Mouse (Mus musculus) right cerebral cortex, postnatal 14 days (tissue): ENCODE results near the gene Kat6b.
"Not testable (repeated sequence)": the region's sequence is repeated elsewhere in the genome, so short reads cannot be mapped to it uniquely, and the experiment has no call there.

Source experiments
- DNase-seq: peaks from one replicate; pipeline ENCODE4 v3.0.0; 2022

Kat6b gene

DNA sequence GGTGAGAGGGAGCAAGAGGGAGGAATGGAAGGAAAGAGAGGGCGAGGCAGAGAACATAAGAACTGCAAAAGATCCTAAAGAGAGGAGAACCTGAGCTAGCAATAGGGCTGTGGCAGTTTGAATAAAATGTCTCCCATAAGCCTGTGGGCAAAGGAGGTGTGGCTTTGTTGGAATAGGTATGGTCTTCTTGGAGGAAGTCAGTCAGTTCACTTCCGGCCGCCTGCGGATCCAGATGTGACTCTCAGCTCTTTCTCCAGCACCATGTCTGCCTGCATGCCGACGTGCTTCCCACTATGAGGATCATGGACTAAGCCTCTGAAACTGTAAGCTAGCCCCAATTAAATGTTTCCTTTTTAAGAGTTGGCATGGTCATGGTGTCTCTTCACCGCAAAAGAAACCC is at the start of gene Kat6b:
TSS of gene Kat6b (plus strand) at position 204 of the 400 bp plus-strand sequence.
- DNase-seq = no peak

DNA sequence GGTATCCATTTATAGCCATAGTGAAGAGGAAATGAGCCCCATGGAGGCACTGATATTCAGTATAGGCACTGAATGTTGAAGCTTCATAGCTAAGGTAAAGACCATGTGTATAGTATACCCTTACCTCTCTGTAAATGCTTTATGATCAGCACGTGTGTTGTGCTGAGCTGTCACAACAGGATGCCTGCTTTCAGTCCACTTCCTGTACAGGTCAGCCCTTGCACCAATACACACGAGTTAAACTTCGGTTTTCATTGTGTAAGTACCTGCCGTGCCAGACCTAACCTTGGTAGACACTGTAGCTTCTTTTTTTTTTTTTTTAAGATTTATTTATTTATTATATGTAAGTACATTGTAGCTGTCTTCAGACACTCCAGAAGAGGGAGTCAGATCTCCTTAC is 47.8 kb upstream of the Kat6b start:
- no peak for DNase-seq

DNA sequence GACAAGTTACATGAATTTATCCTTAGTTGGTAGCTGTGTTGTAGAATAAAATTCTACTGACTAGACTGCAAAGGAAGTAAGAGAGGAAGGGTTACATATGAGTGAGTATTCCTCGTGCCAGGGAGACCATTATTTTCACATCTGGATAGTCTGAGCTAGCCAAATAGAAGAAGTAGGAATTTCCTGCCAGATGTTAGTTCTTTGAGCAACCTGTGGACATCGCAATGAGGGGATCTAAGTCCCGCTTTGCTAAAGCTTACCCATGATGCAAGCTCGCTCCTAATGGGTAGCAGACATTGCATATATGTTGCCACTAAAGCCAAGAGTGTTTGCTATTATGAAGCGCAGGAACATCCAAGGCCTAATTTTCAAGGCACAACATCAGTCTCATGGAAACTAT is 47.2 kb upstream of the Kat6b start:
- no peak for DNase-seq

DNA sequence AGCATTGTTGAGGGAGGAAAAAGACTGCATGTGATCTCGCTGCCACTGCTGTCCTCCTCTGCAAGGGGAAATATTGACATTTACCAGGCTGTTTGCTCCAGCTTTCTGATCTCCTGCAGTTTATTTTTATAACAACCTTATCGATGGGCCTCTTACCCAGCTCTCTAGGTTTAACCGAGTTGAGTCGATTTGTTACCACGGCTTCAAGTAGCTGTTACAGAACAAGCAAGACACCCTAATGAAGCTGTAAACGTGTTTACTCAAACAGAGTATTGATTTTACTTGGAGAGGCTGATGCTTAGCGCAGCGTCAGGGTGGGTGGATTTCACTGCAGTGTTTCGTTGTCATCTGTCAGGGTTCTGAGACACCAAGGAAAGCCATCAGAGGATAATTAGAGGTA is 46.5 kb upstream of the Kat6b start:
- DNase-seq = no peak

DNA sequence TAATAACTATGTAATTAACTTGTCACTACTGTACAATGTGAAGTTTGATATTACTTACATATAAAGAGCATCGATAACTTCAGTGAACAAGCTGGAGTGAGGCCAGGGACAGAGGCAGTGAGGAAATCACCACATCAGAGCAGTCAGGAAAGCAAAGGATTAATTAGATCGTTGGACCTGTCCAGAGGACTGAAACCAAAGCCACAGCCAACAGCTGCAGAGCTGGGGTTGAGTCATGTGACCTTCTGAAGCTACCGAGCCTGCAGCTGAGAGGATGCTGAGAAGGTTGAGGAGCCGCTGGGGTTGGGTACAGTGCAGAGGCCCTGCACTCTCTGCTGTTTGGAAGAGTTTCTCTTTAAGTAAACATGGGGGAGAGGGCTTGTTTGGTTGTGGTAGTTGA is 41.4 kb upstream of the Kat6b start:
- no peak for DNase-seq

DNA sequence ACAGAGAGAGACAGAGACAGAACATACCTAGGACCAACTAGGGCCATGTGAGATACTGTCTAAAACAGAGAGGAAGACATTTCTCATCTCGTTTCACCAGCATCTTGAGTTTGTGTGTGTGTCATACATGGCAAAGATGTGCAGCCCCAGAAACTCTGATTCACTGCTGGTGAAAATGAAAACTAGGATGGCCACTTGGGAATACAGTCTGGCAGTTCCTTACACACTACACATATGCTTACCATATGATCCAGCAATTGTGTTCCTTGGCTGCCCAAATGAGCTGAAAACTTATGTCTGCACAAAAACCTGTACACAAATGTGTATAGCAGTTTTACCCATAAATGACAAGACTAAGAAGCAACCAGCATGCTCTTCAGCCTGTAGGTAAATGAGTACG is 40.7 kb upstream of the Kat6b start:
- no peak for DNase-seq

DNA sequence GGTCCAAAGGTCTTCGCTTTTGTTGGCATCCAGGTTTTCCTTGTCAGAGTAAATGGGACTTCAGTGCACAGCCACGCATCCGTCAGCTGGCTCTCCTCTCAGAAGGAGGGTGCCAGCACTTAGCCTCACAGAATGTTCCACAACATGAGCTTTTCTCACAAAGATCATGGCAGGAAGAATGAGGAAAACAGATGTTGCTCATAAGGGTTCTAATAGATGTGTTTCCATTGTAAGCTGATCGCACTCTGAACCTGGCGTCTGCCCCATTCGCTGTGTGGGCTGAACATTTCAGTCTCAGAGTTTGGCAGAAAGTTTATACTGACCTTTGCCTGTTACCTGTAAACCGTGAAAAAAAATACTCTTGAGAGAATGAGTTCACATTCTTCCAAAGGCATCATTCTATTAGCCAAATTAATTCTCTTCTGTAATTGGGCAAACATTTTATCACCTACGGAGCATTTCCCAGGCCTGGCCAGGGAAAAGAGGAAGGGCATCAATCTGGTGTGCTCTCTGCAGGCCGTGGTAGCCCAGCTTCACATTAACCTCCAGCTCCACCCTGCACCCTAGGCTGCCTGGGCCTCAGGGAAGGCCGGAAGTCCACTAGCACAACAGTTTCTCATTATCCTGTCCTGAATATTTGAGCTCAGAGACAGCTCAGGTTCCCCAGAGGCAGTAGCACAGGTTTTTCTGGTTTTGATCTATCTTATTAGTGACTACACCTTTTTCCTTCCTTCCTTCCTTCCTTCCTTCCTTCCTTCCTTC is 39.3 kb upstream of the Kat6b start:
- DNase-seq = no peak

DNA sequence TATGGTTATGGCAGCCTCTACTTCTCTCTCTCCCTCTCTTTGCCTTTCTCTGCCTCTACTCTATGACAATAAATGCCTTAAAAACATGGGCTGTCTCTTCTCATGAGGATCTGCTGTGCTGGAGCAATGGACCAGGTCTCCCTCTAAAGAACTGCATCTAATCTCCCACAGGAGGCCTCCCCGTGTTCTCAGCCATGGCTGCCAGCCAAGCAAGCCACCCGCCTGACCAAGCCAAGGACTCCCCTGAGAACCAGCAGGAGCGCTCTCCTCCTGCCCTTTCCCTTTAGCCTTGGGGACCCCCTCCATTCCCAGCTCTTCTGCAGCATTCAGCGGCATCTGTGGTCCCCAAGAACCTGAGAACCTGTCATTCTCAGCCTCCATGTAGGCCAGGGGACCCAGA is 28.7 kb upstream of the Kat6b start:
- DNase-seq = no peak

DNA sequence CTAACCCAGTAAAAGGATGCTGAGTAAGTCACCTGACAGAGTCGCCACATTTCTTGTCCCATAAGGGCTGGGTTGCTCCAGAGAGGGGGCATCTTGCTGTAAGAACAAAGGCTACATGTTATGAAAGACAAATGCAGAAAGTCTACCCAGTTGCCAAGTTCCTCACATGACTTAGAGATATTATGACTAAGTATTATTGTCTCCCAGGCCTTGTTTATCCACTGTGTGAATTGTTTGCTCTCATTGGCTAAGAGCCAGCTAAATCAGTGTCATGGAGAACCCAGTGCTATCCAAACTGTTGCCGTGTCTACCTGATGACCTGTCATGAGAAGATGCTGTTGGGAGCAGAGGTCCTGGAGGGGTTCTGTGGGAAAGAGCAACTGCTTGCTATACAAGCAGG is 27.3 kb upstream of the Kat6b start:
- DNase-seq = no peak

DNA sequence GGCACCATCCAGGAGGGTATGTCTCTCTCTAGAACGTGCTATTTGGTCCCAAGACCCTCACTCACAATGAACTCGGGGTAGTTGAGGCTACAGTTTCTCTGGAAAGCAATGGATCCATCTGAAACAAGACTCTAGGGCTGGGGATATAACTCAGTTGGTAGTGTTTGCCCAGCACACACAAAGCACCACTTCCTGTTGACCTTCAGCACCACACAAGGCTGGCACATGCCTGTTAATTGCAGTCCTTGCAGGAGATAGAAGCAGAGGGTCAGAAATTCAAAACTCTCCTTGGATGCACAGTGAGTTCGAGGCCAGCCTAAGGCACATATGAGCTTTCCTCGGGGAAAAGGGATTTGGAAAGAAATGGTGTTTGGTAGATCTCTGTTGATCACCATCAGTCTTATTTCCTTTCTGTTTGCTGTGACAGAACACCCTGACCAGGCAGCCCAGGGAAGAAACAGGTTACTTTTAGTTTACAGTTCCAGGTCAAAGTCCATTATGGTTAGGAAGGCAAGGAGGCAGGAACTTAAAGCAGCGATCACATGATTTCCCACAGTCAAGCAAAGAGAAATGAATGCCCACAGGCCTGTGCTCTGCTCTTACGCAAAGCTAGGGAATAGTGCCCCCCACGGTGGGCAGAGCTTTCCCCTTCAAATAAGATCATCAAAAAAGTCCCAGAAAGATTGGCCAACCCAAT is 25.4 kb upstream of the Kat6b start:
- DNase-seq = no peak

DNA sequence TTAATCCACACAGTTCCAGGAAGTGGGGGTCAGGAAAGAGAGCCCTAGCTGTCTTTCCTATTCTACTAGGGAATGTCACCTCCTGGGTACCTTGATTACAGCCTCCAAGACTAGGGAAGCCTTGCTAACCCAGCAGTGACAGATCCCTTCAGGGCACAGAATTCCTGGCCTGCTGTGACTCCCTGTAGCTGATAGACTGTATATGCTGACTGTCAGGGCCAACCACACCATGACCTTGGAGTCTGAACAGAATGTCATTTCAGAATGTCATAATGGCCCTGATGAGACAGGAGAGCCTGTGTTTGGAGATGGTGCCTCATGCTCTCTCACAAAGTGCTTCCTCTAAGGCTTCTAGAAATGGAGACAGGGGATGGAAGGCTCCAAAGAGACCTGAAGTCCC is 24.7 kb upstream of the Kat6b start:
- no peak for DNase-seq

DNA sequence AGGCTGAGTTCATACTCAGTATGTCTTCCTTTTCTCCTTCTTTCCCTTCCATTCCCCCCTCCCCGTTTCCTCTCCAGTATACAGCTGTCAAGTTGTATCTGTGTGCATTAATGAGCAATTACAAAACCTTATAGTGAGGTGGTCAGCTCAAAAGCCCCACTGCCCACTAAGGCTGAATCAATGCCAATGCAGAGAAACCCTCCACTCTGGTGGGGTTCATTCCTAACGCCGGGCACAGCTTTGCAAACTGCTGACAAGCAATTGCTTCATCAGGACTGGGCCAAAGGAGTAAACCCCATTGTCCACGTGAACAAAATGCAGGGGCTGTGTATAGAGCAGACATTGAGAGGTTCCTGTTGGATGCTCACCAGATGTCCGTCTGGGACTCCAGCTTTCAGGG is 23.4 kb upstream of the Kat6b start:
- DNase-seq = no peak

DNA sequence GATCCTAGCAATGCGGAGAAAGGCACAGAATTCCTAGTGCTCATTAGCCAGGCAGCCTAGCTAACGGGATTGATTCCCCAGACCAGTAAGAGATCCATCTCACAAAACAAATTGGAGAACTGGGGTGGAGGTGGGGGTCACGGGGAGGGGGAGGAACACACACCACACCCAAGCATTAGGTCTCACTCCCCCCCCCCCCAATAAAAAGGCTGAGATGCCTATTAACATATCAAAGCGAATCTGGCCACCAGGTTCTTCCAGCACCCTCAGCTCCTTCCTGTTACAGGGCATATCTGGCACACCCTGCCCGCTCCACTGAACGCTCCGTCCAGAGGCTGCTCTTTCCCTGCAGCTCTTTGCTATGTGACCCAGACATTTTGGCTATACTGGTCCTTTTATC is 22.5 kb upstream of the Kat6b start:
- no peak for DNase-seq

DNA sequence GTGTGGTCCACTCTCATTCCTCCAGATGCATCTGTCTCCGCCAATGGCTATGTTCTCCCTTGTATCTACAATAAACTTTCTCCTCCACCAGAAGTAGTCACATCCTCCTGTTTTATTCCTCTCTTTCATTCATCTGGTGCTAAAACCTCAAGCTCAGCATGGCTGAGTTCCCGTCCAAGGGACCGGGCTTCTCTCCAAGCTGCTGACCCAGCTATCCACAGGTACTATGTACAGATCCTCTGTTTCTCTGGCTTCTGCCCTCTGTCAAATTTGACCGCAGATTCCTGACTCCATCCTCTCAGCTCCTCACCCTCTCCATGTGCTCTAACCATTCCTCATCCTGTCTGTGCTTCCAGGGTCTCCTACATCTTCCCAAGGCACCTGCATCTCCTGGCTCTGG is 22.1 kb upstream of the Kat6b start:
- DNase-seq = no peak

DNA sequence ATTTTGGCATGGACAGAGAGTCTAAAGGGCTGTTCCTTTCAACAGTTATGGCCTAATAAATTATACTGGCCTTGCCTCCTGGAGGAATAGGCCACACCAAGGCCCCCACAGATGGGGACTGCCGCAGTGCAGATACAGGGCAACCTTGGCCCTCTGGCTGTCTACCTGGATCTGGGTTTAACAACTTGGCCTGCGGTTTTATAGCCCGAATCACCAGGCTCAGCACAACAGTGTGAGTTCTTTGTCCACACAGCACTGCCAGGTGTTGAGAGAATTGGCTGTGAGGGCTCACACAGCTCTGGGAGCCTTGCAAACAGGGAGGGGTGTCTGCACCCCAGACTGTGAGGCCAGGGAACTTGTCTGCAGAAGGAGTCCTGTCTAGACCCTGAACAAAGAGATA is 18.8 kb upstream of the Kat6b start:
- DNase-seq = no peak

DNA sequence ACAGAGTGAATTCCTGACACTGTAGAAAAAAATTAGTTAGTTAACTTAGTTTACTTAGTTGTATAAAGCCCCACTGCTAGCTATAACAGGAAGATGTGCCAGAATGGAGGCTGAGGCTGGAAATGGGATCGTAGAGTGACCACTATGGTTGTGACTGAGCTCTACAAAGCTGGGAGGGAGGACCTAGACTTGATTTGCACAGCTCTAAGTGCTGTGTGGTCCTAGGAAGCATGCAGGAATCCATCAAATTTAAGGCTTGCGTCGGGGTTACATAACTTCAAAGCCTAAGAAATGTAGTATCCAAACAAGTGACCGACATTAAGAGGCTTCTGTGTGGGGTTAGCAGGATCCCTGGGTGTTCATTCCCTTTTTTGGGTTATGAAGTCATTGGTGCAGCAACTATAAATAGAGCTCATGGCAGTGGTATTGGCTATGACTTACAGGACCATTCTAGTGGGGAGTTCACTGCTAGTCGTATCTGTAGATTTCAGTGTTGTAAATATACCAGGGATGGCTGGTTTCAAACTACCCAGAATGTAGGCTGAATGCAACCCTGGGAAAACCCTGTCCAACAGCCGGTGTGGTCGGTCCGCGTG is 18.0 kb upstream of the Kat6b start:
- no peak for DNase-seq

DNA sequence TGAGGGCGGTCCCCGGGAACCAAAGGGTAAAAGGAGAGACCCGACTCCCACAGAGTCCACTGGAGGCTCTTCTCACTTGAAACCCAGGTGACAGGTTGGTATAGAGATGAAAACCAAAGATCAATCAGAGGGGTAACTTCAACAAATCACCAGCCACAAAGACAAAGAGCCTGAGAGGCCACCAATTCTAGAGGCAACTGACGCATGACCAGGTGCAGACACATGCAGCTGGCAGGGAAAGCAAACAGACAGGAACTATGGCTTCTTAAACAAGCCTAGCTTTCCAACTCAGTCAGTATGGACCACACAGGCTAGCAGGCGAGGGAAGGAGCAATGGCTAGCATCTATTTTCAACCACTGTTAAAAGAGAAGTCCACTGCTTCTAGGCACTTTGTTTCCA is 10.8 kb upstream of the Kat6b start:
- DNase-seq = no peak

DNA sequence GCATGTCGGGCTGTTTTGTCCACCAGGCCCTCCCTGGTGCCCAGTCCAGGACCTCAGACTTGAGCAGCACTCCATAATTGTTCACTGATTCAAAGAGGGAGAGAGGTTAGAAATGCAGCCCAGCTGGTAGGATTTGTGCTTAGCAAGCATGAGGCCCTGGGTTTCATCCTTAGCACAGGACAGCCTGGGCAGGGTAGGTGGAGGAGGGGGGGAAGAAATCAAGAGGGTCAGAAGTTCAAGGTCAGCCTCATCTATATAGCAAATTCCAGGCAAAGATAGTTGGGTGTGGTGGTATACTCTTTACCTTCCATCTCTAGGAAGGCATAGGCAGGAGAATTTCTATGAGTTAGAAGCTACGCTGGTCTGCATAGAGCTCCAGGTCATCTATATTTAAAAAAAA is 9.3 kb upstream of the Kat6b start:
- DNase-seq = no peak

DNA sequence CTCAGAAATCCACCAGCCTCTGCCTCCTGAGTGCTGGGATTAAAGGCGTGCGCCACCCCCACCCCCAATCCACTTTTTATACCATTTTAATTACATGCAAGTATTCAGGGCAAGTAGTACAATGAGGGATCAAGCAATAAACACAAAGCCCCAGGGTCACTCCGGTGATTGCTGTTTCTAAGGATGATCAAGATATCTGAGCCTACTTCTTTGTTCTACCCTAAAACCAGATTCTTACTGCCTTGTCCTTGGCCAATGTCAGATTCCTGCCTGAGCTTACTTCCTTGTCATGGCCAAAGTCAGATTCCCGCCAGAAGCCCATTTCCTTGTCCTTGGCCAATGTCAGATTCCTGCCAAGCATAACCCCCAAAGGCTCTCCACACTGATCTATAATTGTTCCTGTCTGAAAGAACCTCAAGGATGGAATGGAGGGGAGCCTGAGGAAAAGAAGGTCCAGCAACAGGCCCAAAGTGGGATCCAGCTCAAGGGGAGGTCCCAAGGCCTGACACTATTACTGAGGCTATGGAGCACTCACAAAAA is 6.6 kb upstream of the Kat6b start:
- DNase-seq = not testable (repeated sequence)

DNA sequence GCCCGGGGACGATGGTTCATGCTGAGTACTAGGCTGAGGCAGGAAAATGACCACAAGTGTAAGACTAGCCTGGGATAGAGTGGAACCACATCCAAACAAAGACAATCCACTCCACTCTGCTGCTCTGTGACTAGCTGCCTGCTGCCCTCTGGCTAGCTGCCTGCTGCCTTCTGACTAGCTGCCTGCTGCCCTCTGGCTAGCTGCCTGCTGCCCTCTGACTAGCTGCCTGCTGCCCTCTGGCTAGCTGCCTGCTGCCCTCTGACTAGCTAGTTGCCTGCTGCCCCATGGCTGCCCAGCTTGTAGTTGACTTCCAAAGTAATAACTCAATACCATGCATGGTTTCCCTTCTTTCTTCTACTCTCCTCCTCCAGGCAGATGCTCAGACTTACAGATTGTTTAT is 4.1 kb upstream of the Kat6b start:
- DNase-seq = no peak

DNA sequence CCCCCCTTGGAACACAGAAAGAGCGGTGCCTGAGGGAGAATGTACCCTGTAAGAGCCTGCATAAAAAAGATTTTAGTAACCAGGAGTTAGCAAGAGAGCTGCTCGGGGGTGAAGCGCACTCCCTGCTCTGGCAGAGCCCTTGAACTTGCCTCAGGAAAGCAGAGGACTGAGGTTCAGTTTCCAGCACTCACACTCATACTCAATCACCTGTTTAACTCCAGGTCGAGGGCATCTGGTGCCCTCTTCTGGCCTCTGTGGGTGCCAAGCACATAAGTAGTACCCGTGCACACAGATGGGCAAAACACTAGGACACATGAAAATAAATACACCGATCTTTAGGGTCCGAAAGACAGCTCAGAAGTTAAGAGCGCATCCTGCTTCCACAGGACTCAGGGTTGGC is 1.7 kb upstream of the Kat6b start:
- no peak for DNase-seq

DNA sequence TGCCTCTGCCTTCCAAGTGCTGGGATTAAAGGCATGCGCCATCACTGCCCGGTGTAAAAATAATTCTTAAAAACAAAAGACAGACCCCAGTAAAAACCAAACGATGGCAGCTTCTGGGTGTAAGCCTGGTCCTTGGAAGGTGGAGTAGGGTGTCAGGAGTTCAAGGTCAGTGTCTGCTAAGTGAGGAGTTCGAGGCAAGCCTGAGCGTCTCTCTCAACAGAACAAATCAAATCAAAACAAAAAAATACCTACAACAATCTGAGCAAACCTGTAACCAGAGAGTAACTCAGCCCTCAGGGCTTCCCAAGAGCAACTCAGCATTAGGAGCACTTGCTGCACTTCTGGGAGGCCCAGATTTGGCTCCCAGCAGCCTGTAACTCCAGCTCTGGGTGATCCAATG is 1.0 kb upstream of the Kat6b start:
- no peak for DNase-seq

DNA sequence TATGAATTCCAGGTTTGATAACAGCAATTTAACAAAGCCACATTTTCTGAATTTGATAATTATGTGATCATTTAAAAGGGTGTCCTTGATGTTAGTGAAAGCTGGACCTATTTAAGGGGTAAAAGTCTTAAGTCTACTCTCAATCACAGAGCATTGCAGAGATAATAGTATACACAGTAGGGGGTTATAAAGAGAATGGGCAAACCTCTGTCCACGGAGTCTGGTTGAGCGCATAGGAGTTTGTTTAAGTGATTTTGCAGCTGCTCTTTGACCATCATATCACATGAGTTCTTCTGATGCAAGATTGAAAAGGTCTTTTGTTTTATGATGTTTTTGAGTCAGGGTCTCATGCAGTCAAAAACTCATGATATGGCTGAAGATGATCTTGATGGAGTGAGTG is 3.0 kb downstream of the Kat6b start:
- no peak for DNase-seq

DNA sequence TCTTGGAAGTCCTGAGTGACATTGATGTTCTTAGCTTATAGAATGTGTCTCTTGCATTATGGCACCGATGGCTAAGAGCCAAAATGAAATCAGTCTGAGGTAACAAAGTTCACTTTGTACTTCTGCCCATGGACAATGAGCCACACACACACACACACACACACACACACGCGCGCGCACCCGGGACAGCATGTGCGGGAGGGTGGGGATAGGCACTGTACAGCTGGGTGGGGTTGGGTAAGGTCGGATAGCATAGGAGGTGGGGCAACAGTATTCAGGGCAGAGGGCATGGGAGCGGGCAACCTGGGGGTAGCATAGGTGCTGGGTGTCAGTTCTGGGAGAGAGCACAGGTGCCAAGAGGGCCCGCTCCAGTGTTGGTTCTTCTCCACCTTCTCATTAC is 3.5 kb downstream of the Kat6b start:
- DNase-seq = no peak
